Mouse (Mus musculus): Measurements from ENCODE around the gene Cep170. TPM values are rescaled to one million over a fixed set of nuclear protein-coding genes. Genes with fewer than 3 reads are reported as not detected.
A peak's percentile ranks its signal among the peaks of the same experiment; 100 is the strongest.

Gene Cep170
- polyA plus RNA-seq, 1 experiment from 2014 or later = 24.6 TPM

DNA sequence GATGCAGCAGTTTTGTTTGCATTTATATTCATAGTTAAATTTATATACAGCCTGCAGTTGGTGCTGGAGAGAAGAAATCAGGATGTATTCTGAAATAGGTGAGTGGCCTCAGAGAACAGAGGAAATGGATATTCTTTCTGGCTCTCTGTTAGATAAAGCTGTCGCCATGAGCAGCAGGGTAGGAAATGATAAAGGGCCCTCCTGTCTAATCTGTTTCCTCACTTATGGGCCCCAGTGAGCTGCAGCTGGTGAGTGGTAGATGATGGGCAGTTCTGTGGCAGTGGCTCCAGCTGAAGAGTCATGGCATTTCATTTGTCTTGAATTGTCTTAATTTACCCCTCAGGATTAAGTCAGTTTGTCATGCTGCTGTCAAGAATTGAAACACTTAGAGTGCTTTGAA lies 8.1 kb upstream of the Cep170 start:
- Histone ChIP-seq H3K27me3 (ENCODE audit: insufficient read depth, poor library complexity, severe bottlenecking) (no peaks in the 10 kb centered on the region), H3K9me3 (no peaks in the 10 kb centered on the region), H3K36me3 (no peaks in the 10 kb centered on the region), H3K27ac (peak overlapping the region; percentile 42; the same call in 1 of the 2 replicates), H3K4me3 (peak overlapping the region; percentile 2; the same call in 1 of the 2 replicates), H3K4me1 (peaks cover 54% of the 10 kb centered on the region)
- DNase-seq (ENCODE audit: low spot score) = peak; percentile 78
- 3% methylated on average over 1 of the region's 1 CpGs for WGBS

- H3K27me3 ChIP-seq (ENCODE audit: insufficient read depth, poor library complexity, severe bottlenecking) = no peaks in the 10 kb centered on the region
- DNase-seq (ENCODE audit: low spot score) = no peak
- no peak overlapping the region for H3K4me3 ChIP-seq
- 0 out of 2 replicates have a peak overlapping the region, but pooled peaks have one; percentile 47 for H3K27ac ChIP-seq
- no peaks in the 10 kb centered on the region for H3K9me3 ChIP-seq
- H3K4me1 ChIP-seq = peaks cover 41% of the 10 kb centered on the region
- H3K36me3 ChIP-seq = no peaks in the 10 kb centered on the region
- WGBS = 56% methylated on average over 6 of the region's 6 CpGs
Observed at GRCm38 (mm10) chr1:176818763-176819162, 4.9 kb upstream of the Cep170 start.

DNA sequence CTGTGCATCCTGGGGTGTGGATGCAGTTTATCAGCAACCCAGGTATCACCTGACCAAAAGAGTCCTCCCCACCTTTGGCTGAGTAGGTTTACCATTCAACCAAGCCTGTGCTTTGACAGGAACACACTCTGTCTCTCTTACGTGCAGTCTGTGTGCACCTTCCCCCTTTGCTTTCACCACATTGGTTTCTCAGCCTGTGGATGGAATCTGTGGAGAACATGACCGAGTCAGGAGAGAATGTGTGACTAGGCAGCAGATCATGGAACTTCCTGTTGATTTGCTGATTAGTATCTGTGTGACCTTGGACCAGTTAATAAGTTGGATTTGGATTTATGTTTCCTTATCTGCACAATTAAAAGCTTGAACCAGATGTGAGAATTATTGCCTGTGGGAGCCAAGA lies 4.3 kb upstream of the Cep170 start:
- WGBS = 48% methylated on average over 2 of the region's 2 CpGs
- Histone ChIP-seq H3K4me3 (no peak overlapping the region), H3K36me3 (no peaks in the 10 kb centered on the region), H3K4me1 (peaks cover 35% of the 10 kb centered on the region), H3K27ac (0 out of 2 replicates have a peak overlapping the region, but pooled peaks have one; percentile 47), H3K9me3 (no peaks in the 10 kb centered on the region), H3K27me3 (ENCODE audit: insufficient read depth, poor library complexity, severe bottlenecking) (no peaks in the 10 kb centered on the region)
- no peak for DNase-seq (ENCODE audit: low spot score)

DNA sequence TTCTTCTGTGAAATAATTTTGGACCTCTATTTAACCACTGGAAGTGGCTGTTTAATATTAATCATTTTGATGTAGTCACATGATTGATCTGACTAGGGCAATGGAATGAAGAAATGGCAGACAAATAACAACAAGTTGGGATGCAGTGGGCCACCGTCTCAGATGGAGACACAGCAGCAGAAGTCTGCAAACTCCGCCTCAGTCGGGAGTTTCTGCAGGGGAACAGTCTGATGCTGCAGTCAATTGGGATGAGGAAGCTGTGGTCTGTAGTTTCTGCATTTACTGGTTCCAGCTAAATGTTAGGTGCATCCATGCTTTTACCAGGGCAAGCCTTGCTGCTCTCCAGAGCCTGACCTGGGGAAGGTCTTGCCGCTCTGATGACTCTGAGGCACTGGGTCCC lies 2.9 kb upstream of the Cep170 start:
- no peaks in the 10 kb centered on the region for H3K9me3 ChIP-seq
- peaks cover 21% of the 10 kb centered on the region for H3K4me1 ChIP-seq
- no peak overlapping the region for H3K4me3 ChIP-seq
- no peak overlapping the region for H3K27ac ChIP-seq
- WGBS = 81% methylated on average over 4 of the region's 4 CpGs
- no peak for DNase-seq (ENCODE audit: low spot score)
- no peaks in the 10 kb centered on the region for H3K36me3 ChIP-seq
- H3K27me3 ChIP-seq (ENCODE audit: insufficient read depth, poor library complexity, severe bottlenecking) = no peaks in the 10 kb centered on the region

- peaks cover 9% of the 10 kb centered on the region for H3K4me1 ChIP-seq
- WGBS = under 1% methylated on average over 25 of the region's 25 CpGs
- no peaks in the 10 kb centered on the region for H3K27me3 ChIP-seq (ENCODE audit: insufficient read depth, poor library complexity, severe bottlenecking)
- peak; percentile 98 for DNase-seq (ENCODE audit: low spot score)
- H3K36me3 ChIP-seq = no peaks in the 10 kb centered on the region
- H3K4me3 ChIP-seq = peak within 1 kb of the TSS; percentile 95
- peak within 1 kb of the TSS; percentile 98 for H3K27ac ChIP-seq
- no peaks in the 10 kb centered on the region for H3K9me3 ChIP-seq
Observed at GRCm38 (mm10) chr1:176814591-176815062, 760 bp upstream of the Cep170 start, which contains the start of gene Sdccag8. Gene Sdccag8, plus strand, starts transcription at chr1:176814660.

DNA sequence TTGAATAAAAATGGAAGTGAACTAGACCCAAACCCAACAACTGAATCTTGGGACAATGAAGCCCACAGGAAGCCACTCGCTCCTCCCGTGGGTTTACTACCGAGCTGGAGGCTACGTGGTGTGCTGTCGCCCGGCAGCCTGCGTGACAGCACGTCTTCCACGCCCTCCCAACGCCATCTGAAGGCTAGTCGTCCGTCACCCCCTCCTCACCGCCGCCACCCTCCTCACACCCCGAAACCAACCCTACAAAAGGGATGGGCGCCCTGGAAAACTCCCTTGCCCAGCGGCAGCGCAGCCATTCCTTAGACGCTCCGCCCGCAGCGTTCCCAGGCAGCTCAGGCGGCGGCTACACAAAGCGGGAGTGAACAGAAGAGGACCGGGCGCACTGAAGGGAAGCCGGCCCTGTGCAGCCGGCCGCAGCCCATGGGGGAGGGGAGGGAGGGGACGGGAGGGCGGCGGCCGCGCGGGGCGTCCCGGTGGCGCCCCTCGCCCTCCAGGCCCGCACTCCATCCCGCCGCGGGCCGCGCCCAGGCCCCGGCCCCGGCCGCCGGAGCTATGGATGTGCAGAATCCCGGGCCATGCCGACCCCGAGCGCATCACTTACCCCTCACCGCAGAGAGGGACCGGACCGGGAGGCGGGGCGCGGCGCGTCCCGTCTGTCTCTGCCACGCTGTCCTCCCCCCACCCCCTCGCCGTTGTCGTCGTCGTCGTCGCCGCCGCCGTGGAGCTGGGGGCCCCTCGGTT lies 403 bp downstream of the Cep170 start:
- Histone ChIP-seq H3K4me3 (peak overlapping the region; percentile 95), H3K27ac (peak overlapping the region; percentile 98), H3K4me1 (peaks cover 11% of the 10 kb centered on the region; the same call in 1 of the 2 replicates), H3K9me3 (no peaks in the 10 kb centered on the region), H3K27me3 (ENCODE audit: insufficient read depth, poor library complexity, severe bottlenecking) (no peaks in the 10 kb centered on the region), H3K36me3 (no peaks in the 10 kb centered on the region)
- DNase-seq (ENCODE audit: low spot score) = peak; percentile 84
- WGBS = under 1% methylated on average over 75 of the region's 75 CpGs

DNA sequence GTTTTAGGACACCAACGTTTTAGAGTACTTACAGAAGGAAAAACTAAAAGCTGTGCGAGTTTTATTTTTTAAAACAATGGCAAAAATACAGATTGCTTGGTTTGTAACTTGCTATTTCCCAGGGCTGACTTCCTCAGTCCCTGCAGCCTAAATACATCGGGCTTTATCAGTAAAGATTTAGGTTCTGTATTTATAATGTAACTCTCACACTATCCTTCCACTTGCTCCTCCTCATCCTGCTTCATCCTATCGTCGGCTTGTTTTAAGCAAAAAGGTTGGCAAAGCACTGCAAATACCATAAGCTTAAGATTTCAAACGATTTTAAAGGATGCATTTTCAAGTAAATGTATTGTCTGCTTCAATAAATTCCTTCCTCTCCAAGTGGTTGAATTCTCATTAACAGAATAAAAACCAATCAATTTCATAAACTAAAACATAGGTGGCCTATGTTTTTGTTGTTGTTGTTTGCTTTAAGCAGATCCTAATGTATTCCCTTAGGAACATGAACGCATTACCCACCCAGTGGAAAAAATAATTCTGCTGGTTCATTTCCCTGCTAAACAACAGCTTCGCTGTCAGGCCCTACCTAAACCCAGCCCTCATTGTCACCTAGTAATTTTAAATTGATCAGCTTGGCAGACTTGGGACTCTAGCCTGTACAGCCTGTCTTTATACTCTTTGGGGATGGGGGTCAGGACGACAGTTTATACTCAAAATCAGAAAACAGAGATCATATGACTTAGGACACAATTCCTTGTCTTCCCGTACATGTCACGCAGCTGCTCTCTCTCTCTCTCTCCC lies 1.2 kb downstream of the Cep170 start:
- peak overlapping the region; percentile 98 for H3K27ac ChIP-seq
- peaks cover 11% of the 10 kb centered on the region; the same call in 1 of the 2 replicates for H3K4me1 ChIP-seq
- peak overlapping the region; percentile 95 for H3K4me3 ChIP-seq
- H3K36me3 ChIP-seq = no peaks in the 10 kb centered on the region
- no peaks in the 10 kb centered on the region for H3K9me3 ChIP-seq
- WGBS = 20% methylated on average over 11 of the region's 11 CpGs
- no peaks in the 10 kb centered on the region for H3K27me3 ChIP-seq (ENCODE audit: insufficient read depth, poor library complexity, severe bottlenecking)
- no peak for DNase-seq (ENCODE audit: low spot score)

DNA sequence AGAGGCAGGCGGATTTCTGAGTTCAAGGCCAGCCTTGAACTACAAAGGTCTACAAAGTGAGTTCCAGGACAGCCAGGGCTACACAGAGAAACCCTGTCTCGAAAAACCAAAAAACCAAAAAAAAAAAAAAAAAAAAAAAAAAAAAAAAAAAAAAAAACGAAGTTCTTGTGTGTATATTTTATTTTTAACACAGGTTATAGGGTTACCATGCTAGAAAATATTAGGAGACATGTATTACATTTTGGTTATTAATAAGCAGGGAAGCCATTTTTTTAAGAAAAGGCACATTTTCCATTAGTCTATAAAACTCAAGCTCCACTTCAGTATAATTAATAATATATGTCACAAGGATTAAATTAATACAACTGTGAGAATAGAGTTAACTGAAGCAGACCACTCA lies 2.0 kb downstream of the Cep170 start:
- H3K9me3 ChIP-seq = no peaks in the 10 kb centered on the region
- no peak overlapping the region for H3K27ac ChIP-seq
- H3K4me1 ChIP-seq = peaks cover 11% of the 10 kb centered on the region; the same call in 1 of the 2 replicates
- 77% methylated on average over 3 of the region's 3 CpGs for WGBS
- no peak for DNase-seq (ENCODE audit: low spot score)
- H3K36me3 ChIP-seq = no peaks in the 10 kb centered on the region
- H3K4me3 ChIP-seq = peak overlapping the region; percentile 95
- H3K27me3 ChIP-seq (ENCODE audit: insufficient read depth, poor library complexity, severe bottlenecking) = no peaks in the 10 kb centered on the region

GRCm38 (mm10) chr1:176810161-176810560 lies 3.7 kb downstream of the Cep170 start:
- H3K36me3 ChIP-seq = no peaks in the 10 kb centered on the region
- H3K27ac ChIP-seq = no peak overlapping the region
- DNase-seq (ENCODE audit: low spot score) = no peak
- H3K27me3 ChIP-seq (ENCODE audit: insufficient read depth, poor library complexity, severe bottlenecking) = no peaks in the 10 kb centered on the region
- H3K4me3 ChIP-seq = no peak overlapping the region
- H3K4me1 ChIP-seq = peaks cover 11% of the 10 kb centered on the region; the same call in 1 of the 2 replicates
- no peaks in the 10 kb centered on the region for H3K9me3 ChIP-seq

- no peaks in the 10 kb centered on the region for H3K9me3 ChIP-seq
- 39% methylated on average over 2 of the region's 2 CpGs for WGBS
- DNase-seq (ENCODE audit: low spot score) = no peak
- H3K4me1 ChIP-seq = peaks cover 9% of the 10 kb centered on the region; the same call in 1 of the 2 replicates
- 0 out of 2 replicates have a peak, but pooled peaks cover 9% of the 10 kb centered on the region for H3K36me3 ChIP-seq
- H3K27ac ChIP-seq = no peak overlapping the region
- no peak overlapping the region for H3K4me3 ChIP-seq
- H3K27me3 ChIP-seq (ENCODE audit: insufficient read depth, poor library complexity, severe bottlenecking) = no peaks in the 10 kb centered on the region
Observed at GRCm38 (mm10) chr1:176800728-176801365, 13.0 kb downstream of the Cep170 start.

- peaks cover 15% of the 10 kb centered on the region; the same call in 1 of the 2 replicates for H3K4me1 ChIP-seq
- no peak overlapping the region for H3K27ac ChIP-seq
- no peaks in the 10 kb centered on the region for H3K9me3 ChIP-seq
- no peak for DNase-seq (ENCODE audit: low spot score)
- H3K36me3 ChIP-seq = 0 out of 2 replicates have a peak, but pooled peaks cover 9% of the 10 kb centered on the region
- H3K27me3 ChIP-seq (ENCODE audit: insufficient read depth, poor library complexity, severe bottlenecking) = no peaks in the 10 kb centered on the region
- no peak overlapping the region for H3K4me3 ChIP-seq
Observed at GRCm38 (mm10) chr1:176798673-176799072, 15.2 kb downstream of the Cep170 start.

GRCm38 (mm10) chr1:176792175-176792574 lies 21.7 kb downstream of the Cep170 start:
- WGBS = 88% methylated on average over 1 of the region's 1 CpGs
- Histone ChIP-seq H3K4me1 (0 out of 2 replicates have a peak, but pooled peaks cover 6% of the 10 kb centered on the region), H3K36me3 (peaks cover 24% of the 10 kb centered on the region), H3K27me3 (ENCODE audit: insufficient read depth, poor library complexity, severe bottlenecking) (no peaks in the 10 kb centered on the region), H3K9me3 (no peaks in the 10 kb centered on the region), H3K4me3 (no peak overlapping the region), H3K27ac (no peak overlapping the region)
- no peak for DNase-seq (ENCODE audit: low spot score)
